Mouse (Mus musculus): ENCODE data around the gene Mydgf.

- no peak for TF ChIP-seq CTCF (IDR thresholded peaks at IDR 0.05; ENCODE audit: borderline replicate concordance, insufficient read depth, low read depth, low read length)
- no peak for TF ChIP-seq POLR2A (IDR thresholded peaks at IDR 0.05; ENCODE audit: borderline replicate concordance, insufficient read depth, low read length)
Measured at GRCm38 (mm10) chr17:56131136-56131535, 52.6 kb downstream of the Mydgf start.
